Mouse (Mus musculus) layer of hippocampus, postnatal 25 days (tissue): ENCODE data around the gene Tcf7. TPM values are rescaled to one million over a fixed set of nuclear protein-coding genes. Genes with fewer than 3 reads are reported as not detected.

Experiments used
- DNase-seq, 2 experiments: peaks; one replicate each; pipeline ENCODE4 v3.0.0; 2022; ENCODE audit warnings: mixed read lengths in 2 of 2, low spot score in 1 of 2; ENCODE audit errors: extremely low spot score in 1 of 2
- total RNA-seq, 2 experiments: library from RNA; stranded (reverse); gene quantifications; 2 replicates each; pipeline ENCODE4 v1.2.3; 2021

The Tcf7 gene
- total RNA-seq, 2 experiments from 2014 or later = 3.2 to 3.4 TPM

DNA sequence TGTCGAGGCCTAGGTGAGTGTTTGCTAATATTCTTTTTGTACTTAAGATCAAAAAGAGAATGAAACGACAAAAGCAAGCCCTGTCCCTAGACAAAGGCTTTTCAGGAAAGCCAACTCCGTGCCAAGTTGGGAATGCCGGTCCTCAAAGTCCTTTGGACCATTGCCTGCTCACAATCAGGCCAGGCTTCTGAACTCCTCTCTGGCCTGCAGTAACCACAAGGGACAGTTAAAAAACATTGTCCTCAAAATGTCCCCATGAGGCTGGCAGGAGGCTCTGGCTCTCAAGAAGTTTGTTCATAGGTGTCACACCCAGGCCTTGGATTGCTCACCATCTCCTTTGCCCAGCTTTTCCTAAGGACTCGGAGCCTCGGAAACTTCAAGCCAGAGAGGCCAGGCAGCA is 13.0 kb downstream of the Tcf7 start:
- no peak for DNase-seq

DNA sequence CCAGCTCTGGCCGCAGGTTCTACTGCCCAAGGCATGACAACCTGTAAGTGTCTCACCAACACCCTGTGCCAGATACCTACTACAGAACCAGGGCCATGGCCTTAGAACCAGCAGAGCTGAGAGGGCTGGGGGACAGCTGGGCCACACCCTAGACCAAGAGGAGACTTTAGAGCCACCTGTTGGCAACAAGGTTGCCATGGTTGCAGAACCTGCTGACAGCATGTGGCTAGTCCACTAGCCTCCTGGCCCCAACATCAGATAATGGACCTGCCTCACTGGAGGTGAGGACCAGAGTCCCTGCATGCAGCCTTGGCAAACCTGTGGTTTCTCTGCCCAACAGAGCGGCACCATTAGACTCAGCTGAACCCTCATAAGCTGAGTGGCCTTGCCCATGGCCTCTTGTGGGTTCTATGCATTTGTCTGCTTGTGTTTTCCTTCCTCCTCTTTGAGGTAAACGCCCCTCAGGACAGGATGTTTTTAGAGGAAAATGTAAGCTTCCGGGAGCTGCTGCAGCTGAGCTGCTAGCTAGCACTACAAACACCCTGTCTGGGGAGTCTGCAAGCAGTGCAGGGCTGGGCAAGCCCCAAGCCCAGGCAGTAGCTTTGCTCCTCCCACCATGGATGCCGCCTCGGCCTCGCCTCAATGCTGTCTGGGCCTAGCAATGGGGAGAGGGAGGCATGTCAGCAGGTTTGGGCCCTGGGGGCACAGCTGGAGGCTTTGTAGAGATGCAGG is 14.5 kb downstream of the Tcf7 start:
- no peak for DNase-seq

DNA sequence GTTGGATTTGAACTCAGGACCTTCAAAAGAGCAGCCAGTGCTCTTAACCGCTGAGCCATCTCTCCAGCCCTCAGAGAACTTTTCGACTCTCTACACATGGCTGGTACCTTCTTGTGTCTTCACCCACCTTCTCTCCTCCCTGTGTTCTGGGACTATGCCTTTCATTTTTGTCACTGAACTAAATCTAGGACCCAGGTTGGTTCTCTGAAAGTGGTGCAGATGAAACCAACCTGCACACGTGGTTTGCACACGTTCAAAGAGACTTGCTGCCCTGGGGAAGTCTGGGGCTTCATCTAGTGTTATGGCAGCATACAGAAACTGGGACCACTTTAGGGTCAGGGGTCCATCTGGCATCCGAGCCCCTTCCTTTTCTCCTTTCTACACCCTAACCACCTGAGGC is 15.5 kb downstream of the Tcf7 start:
- DNase-seq = no peak

DNA sequence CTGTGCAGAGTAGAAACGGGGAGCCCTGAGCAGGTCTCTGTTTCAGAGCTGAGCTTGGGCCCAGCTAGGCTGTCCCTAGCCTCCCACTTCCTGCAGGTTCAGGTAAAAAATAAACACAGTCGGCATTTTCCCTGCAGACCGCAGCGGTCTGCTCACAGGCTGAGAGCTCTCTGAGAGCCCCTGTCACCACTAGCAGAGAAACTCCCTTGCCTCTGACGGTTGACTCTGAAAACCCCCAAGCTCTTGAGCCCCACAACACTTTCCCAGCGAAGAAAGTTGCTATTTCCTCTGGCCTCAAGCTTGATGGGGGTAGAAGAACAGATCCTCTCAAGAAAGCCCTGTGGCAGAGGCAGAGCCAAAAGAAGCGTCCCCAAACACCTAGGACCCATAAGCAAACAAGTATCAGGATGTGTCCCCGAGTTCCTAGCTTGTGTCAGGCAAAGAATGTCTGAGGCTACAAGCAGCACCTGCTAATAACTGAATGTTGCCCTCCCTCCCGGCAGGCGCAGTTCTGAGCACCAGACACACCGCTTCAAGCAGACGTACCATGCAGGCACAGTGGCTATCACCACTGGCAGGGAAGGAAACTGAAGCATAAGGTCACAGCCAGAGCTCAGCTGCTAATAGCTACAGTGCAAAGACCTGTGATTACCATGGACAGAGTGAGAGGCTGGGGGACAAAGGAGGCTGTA is 17.1 kb downstream of the Tcf7 start:
- no peak for DNase-seq

DNA sequence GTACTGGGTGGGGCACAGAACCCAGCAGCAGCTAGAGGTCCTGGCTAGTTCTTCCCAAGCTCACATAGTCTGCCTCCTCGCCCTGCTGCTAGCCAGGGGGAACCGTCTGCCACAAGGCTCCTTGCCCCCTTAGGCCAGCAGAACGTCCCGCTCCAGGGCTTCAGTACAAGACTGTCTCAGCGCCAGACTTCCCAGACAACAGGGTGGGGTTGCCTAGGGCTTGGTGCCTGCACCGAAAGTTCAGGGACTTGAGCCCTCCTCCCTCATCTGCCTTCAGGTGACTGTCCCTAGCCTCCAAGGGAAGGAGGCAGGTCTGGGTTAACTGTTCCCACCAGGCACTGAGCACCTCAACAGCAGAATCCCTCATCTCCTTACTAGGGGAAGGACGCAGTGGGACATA is 17.9 kb downstream of the Tcf7 start:
- no peak for DNase-seq

DNA sequence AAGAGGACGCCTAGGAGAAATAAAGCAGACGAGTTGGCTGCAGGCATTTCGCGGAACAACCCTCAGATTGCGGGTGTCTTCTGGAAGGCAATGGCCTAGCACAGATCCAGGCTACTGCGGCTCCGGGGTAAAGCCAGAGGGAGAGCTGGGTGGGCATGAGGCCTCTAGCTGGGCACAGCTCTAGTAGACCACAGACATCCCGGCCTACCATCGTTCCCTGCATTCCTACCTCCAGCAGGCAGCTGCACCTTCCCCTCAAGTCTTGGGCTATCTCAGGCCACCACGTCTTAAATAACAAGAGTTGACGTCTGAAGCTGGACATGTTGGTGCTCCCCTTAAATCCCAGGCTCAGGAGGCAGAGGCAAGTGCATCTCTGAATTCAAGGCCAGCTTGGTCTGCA is 20.5 kb downstream of the Tcf7 start:
- DNase-seq = no peak

DNA sequence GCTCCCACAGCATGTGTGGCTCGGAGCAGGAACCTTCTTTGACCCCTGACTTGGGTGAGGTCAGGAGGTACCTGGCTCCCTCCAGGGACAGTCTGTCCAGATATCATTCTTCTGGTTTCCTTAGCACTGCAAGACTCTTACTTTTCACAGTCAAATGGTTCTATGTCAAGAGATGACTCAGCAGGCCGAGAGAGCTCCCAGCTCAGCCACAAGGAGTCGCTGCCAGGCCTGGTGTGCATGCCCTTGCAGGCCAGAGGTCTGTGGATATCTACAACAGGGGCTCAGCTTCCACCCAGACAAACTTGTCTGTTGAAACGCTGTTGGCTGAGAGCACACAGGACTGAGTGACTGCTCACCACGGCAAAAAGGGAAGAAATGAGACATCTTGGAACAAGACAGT is 20.9 kb downstream of the Tcf7 start:
- DNase-seq = no peak

DNA sequence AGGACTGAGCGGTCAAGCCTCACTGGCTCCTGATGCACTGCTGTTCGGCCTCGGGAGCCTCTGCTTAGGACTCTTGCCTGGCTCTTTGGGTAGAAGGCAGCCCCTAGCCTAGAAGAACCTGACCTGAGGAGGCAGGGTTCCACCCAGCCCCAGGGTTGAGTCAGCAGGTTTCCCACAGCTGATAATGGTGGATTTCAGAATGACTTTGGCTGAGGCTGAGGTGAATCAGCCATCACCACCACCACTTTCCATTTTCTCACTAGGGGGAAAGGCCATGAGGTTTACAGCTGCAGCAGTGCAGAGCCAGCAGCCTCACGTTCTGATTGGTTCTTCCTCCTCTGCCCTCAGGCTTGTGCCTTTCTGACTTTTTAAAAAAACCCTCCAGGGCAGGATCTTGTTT is 21.9 kb downstream of the Tcf7 start:
- DNase-seq = no peak

DNA sequence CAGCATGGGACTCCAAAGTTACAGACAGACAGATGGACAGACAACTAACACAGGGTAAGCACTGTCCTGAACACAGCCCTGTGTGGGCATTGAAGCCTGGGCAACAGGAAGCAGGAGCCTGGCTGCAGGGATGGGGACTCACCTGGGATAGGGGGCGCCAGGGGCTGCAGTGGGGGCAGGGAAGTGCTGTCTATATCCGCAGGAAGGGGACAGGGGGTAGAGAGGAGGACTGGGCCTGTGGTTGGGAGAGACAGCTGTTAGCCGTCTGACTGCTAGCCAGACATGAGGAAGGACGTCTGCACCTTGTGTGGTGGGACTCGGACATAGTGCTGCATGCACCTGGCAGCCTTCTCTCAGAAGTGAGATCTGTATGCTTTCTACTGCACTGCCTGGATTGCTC is 24.1 kb downstream of the Tcf7 start:
- no peak for DNase-seq

DNA sequence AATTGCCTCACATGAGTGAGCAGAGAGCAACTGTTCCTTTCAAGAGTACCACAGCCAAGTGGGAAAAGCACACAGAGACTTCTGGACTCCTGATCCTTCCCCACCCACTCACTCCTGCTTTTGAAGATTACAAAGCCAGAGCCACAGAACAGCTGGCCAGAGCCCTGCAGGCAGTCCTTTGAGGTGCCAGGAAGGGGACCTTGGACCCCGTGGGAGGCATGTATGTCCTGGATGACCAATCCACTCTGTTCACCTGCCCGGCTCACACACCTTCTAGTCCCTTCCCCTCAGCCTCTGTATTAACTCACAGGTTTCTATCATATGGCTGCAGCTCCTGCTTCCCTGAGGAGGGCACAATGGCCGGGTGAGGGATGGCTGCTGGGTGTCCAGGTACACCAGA is 25.4 kb downstream of the Tcf7 start:
- no peak for DNase-seq

DNA sequence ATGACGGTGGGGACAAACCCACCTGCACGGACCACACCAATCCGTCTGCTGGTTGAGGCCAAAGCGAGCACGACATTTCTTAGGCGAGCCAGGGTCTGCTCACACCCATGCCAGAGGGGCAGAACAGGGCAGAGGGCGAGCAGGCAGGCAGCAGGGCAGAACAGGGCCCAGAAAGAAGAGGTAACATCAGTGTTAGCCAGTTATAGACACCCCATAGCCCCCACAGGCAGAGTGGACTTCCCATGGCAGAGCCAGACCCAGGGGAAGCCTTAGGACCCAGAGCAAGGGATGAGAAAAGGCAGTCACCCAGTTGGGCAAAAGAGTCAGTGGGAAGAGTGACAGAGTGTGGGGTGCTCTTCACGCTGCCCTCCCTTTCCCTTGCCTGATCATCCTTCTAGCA is 27.7 kb downstream of the Tcf7 start:
- DNase-seq = no peak

DNA sequence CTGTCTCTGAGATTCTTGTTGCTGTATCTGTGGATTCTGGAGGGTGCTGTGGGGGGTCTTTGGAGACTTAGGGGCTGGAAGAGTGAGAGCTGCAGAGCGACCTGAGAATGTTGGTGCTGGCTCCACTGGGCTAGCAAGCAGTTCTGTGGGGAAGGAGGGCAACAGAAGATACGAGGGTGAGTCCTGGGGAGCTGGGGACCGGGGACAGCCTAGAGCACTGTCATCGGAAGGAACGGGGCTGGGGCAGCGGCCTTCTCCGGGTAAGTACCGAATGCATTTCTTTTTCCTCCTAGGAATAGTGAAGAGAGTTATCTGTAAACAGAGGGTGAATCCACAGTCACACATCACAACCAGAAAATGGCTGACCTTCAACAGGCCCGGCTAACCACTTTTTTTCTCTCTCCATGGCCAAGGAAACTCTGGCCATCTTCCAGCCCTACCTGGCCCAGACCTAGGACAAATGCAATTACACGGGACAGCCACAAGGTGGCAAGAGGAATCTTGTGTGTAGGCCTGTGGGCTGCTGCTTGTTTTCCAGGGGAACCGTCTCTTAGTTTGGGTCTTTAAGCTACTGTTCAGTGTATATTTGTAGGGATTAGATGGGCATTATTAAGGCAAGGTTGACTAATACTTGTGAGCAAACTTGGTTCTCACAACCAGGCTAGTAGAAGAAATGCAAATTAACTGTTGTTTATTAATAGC is 29.0 kb downstream of the Tcf7 start:
- peak; percentile 30 to 44 for DNase-seq

DNA sequence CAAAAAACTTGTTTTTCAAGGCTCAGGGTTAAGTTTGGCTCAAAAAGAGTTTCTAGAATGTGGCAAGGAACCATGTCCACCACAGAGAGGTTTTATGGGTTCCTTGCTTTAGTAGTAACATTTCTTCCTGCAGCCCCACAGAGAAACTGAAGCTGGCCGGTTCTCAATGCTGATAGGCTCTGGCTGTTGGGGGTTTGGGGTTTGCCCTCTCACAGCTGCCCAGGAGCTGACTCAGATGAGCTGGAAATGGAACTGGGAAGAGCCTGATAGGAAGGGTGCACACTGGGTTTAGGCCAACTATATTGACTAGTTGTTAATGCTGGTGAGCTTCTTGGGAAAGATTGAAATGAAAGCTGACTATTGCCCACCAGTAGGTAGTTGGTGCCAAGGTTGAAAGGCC is 30.1 kb downstream of the Tcf7 start:
- DNase-seq = no peak

DNA sequence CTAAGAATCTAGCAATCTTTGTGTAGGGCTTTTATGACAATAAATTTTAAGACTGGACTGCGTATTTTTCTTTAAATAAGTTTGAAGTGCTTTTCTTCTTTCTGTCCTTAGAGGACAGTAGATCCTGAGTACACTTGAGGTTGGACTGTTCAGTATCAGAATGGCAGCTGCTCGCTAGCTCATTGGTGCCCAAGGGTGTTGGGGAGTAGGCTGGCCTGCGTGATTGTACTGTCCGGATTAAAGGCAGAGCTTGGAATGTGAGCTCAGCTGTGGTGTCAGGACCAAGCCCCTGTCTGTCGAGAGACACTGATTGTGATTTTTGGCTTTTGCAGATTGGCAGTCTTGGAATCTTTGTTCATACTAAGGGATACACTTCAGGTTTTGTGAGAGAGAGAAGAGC is 31.0 kb downstream of the Tcf7 start:
- DNase-seq = no peak

DNA sequence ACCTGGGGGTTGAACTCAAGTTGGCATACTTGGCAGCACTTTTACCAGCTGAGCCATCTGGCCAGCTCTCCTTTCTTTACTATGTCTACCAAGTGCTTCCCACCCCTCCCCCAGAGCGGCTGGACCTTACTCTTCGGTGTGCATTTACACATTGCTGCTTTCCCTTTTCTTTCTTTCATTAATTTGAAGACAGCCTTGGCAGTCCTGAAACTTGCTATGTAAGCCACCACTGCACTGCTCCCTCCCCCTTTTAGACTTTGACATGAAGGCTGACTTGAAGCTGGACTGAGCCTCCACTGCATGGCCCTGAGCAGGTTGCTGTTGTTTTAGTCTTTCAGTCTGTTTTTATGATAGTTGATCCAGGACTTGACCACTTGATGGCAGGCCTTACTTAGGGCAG is 33.4 kb downstream of the Tcf7 start:
- no peak for DNase-seq

DNA sequence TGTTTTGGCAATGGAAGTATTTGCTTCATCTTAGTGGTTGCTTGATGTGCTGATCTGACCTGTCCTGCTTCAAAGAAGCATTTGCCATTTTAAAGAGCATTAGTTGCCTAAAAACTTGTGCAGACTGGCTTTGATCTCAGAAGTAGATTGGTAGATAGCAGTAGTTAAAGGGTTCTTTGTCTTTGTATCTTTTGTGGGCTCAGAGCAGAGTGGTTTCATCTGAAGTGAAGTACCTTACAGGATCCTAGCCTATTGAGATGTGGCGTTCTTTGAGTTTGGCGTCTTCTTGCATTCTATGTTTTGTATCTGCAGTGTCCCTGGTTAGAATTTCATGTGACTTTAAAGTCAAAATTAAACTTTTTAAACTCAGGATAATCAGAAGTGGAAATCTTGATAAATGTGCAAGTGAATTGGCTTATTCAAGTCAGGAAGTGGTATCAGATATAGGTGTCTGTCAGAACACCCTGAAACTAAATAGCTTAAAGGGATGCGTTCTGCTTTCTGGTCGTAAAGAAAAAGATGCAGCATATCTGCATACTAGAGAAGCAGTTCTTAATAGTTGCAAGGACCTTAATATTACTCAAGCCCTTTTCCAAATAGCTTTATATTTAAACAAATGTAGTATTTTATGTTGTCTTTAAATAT is 41.8 kb downstream of the Tcf7 start:
- no peak for DNase-seq

DNA sequence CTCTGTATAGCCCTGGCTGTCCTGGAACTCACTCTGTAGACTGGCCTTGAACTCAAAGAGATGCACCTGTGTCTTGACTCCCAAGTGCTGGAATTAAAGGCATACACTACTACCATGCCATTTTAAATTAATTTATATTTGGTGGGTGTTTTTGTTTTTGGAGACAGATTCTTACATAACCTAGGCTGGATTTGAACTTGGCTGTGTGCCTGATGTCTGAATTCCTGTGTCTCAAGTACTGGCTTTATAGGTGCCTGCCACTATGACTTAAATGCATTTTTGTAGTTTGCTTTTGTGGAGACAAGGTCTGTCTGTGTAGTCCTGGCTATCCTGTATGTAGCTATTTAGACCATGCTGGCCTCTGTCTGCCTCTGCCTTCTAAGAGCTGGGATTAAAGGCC is 48.3 kb downstream of the Tcf7 start:
- DNase-seq = no peak

DNA sequence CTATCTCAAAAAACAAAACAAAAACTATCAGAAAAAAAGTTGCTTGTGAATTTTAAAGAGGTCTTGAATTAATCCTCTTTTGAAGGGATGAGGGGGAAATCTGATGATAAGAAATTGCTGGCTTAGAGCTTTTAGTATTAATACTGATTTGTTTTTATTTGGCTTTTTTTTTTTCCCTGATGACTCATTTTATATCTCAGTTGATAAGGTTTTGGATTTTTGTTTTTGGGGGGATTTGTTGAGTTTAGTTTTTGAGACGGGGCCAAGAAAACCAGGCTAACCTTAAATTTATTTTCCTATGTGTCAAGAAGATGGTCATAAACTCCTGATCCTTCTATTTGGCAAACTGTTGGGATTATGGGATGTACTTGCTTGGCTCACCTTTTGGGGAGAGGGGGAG is 48.9 kb downstream of the Tcf7 start:
- DNase-seq = no peak

DNA sequence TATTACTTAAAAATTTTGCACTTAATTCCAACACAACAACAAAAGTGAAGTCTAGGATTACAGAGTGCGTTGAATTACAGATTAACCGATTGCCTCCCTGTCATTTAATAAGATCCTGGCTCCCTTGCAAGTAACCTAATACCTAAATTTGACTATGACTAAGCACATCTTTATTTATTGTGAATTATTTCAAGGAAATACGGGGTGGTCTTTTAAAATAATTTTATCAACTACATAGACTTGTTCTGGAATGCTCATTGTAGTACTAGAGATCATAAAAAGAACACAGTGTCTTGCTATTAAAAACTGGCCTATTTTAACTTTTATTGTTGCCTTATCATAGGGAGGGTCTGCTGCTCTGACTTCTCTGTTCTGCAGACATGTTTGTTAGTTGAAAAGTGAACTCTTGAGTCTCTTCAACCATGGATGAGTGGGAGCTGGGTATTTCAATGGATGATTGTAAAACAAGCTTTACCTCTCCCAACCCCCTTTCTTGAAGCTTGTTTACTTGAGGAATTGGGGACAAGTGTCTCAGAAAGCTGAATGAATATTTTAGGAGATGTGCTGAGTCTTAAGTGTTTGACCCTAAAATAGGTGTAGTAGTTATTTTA is 49.7 kb downstream of the Tcf7 start:
- DNase-seq = no peak

DNA sequence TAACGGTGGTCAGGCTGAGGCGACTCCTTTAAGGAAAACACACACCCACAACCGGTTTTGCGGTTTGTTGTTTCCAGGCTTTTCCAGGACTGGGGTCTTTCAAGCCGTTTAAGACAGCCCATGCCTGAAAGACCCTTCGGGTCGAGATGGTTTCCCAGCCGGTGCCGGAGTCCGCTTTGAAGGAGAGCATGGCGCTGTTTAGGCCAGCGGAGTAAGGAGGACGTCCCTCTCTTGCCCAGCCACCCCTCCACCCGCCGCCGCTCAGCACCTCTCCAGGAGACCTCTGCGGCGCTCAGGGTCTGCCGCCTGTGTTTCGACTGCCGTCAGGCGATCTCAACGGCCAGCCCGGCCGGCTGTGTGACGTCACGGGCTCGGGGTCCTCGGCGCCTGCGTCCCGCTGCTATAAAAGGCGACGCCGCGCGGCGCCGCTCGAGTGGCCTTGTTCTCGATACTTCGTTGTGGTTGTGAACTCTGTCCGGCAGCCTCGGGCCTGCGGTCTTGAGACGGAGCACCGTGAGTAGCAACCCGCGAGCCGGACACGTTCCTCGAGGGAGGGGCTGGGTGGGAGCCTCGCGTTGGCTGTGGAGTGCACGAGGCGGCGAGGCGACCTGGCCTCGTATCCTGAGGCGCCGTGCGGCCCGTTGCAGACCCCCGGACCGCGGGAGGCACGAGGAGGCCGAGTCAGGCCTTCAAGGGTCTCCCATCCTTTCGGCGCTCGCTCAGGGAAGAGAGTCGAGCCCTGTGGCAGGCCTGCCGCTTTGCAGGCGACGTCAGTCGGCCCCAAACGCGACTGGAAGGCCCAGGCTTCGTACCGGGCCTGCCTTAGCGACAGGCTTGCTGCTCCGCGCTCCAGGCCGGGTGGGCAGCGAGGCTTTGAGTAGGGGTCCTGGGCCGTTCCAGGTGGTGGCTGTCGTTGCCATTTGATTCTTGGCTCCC is 50.9 kb downstream of the Tcf7 start, which contains the start of gene Skp1a:
TSS of gene Skp1a (plus strand) at position 390 of the 936 bp plus-strand sequence.
- DNase-seq = peak; percentile 91 to 99
